Mouse (Mus musculus) c-Kit-positive CD71-positive TER-119-negative erythroid progenitor cells, embryonic 14.5 days (primary cell): ENCODE measurements around the gene Zfp706.

Source experiments
- DNase-seq: peaks from one replicate; pipeline ENCODE4 v3.0.0-alpha.2; 2013; ENCODE audit warnings: low read depth

The Zfp706 gene

GRCm38 (mm10) chr15:36977823-36978222 lies 29.8 kb downstream of the Zfp706 start:
- DNase-seq = no peak

- no peak for DNase-seq
Measured at GRCm38 (mm10) chr15:36975690-36976089, 31.9 kb downstream of the Zfp706 start.

GRCm38 (mm10) chr15:36975256-36975620 lies 32.3 kb downstream of the Zfp706 start:
- no peak for DNase-seq

- DNase-seq = no peak
Measured at GRCm38 (mm10) chr15:36974614-36975255, 32.8 kb downstream of the Zfp706 start.

- DNase-seq = no peak
Measured at GRCm38 (mm10) chr15:36973714-36974113, 33.9 kb downstream of the Zfp706 start.

- DNase-seq = no peak
Measured at GRCm38 (mm10) chr15:36973290-36973689, 34.3 kb downstream of the Zfp706 start.

- DNase-seq = no peak
Measured at GRCm38 (mm10) chr15:36969794-36970193, 37.8 kb downstream of the Zfp706 start.

- DNase-seq = no peak
Measured at GRCm38 (mm10) chr15:36968295-36968694, 39.3 kb downstream of the Zfp706 start.

GRCm38 (mm10) chr15:36967381-36968211 lies 40.0 kb downstream of the Zfp706 start:
- DNase-seq = no peak

- no peak for DNase-seq
Measured at GRCm38 (mm10) chr15:36966940-36967339, 40.6 kb downstream of the Zfp706 start.

GRCm38 (mm10) chr15:36966466-36966865 lies 41.1 kb downstream of the Zfp706 start:
- no peak for DNase-seq

- DNase-seq = no peak
Measured at GRCm38 (mm10) chr15:36965743-36966142, 41.8 kb downstream of the Zfp706 start.

GRCm38 (mm10) chr15:36962931-36963330 lies 44.6 kb downstream of the Zfp706 start:
- DNase-seq = no peak

GRCm38 (mm10) chr15:36960876-36961237 lies 46.7 kb downstream of the Zfp706 start:
- DNase-seq = no peak

- DNase-seq = peak; percentile 87
Measured at GRCm38 (mm10) chr15:36960010-36960875, 47.3 kb downstream of the Zfp706 start.

- DNase-seq = no peak
Measured at GRCm38 (mm10) chr15:36956221-36956620, 51.4 kb downstream of the Zfp706 start.

GRCm38 (mm10) chr15:36950258-36950657 lies 57.3 kb downstream of the Zfp706 start:
- no peak for DNase-seq

GRCm38 (mm10) chr15:36948866-36949546 lies 58.6 kb downstream of the Zfp706 start:
- no peak for DNase-seq
